Mouse (Mus musculus): ENCODE measurements around the gene Galk2. TPM values are rescaled to one million over a fixed set of nuclear protein-coding genes. Genes with fewer than 3 reads are reported as not detected.

Galk2 gene
- polyA plus RNA-seq, 2 experiments, result 6.2 to 10.1 TPM

DNA sequence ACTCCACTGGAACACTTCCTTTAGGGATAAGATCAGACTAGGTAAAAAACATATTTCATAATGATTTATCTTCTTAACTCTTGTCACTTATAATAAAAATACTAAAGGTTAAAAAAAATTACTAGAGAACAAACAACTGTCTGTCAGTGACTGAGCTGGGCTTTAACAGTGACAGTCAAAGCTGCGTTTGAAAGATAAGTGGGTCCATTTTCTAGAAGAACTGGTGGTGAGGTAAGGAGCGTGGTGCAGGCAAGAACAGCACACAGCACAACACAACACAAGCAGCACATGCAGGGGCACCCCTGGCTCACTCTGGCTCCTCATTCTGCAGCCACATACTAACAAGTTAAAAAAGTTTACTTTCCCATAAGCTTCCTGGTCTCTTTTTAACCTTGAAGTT, 7.7 kb upstream of the Galk2 start:
- Histone ChIP-seq H3K36me3 (replicated peaks; ENCODE audit: control insufficient read depth, insufficient read depth, low read depth) (peaks cover 20% of the 10 kb centered on the region), H3K4me3 (ENCODE audit: insufficient read depth in 1 of 2, low read depth in 2 of 2, low read length in 2 of 2) (no peak overlapping the region), H3K9ac (replicated peaks) (no peak overlapping the region), H3K9me3 (ENCODE audit: control insufficient read depth, low read length) (no peaks in the 10 kb centered on the region), H3K27me3 (ENCODE audit: control insufficient read depth, insufficient read depth, low read length) (no peaks in the 10 kb centered on the region), H3K4me1 (replicated peaks; ENCODE audit: control insufficient read depth in 2 of 2, insufficient read depth in 2 of 2, low read length in 1 of 2) (peaks cover 13 to 19% of the 10 kb centered on the region in 2 experiments), H3K4me2 (ENCODE audit: low read depth) (peak overlapping the region; percentile 32), H3K27ac (peak overlapping the region; percentile 18; the same call in 1 of the 2 replicates)
- ATAC-seq (ENCODE audit: insufficient read depth) (peak; percentile 86), DNase-seq (ENCODE audit: low read depth in 3 of 3, low spot score in 3 of 3) (peak in 1 of 3 experiments; percentile 47)
- no peak for TF ChIP-seq CTCF (IDR thresholded peaks at IDR 0.05; ENCODE audit: low read depth)
- TF ChIP-seq EP300 (IDR thresholded peaks at IDR 0.05; ENCODE audit: low read depth), result peak; percentile 63
- 14% methylated on average over 2 of the region's 2 CpGs for WGBS (ENCODE audit: insufficient replicate concordance)

DNA sequence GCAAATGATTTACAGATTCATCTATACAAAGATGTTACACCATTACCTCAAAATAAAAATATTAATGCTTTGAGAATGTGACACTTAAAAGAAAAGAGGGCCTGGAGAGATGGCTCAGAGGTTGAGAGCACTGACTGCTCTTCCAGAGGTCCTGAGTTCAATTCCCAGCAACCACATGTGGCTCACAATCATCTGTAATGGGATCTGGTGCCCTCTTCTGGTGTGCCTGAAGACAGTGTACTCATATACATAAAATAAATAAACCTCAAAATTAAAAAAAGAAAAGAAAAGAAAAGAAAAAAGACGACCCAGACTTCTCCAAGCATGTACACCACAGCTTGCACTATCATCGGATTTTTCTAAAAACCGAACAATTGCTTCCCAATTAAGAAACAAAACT, 1.2 kb upstream of the Galk2 start:
- ATAC-seq (ENCODE audit: insufficient read depth) (no peak), DNase-seq (ENCODE audit: low read depth in 3 of 3, low spot score in 3 of 3) (no peak)
- peak overlapping the region; percentile 99 for H3K9ac ChIP-seq (replicated peaks)
- WGBS (ENCODE audit: insufficient replicate concordance), result 21% methylated on average over 3 of the region's 3 CpGs
- TF ChIP-seq CTCF (IDR thresholded peaks at IDR 0.05; ENCODE audit: low read depth) (peak; percentile 38; the same call in 1 of the 2 replicates), EP300 (IDR thresholded peaks at IDR 0.05; ENCODE audit: low read depth) (no peak)
- peaks cover 2 to 5% of the 10 kb centered on the region in 2 experiments; a peak in 3 of 4 replicates for H3K4me1 ChIP-seq (replicated peaks; ENCODE audit: control insufficient read depth in 2 of 2, insufficient read depth in 2 of 2, low read length in 1 of 2)
- no peaks in the 10 kb centered on the region for H3K36me3 ChIP-seq (replicated peaks; ENCODE audit: control insufficient read depth, insufficient read depth, low read depth)
- peak overlapping the region; percentile 100; a peak in 3 of 4 replicates for H3K4me3 ChIP-seq (ENCODE audit: insufficient read depth in 1 of 2, low read depth in 2 of 2, low read length in 2 of 2)
- H3K4me2 ChIP-seq (ENCODE audit: low read depth), result peak overlapping the region; percentile 79
- H3K27ac ChIP-seq, result no peak overlapping the region
- H3K9me3 ChIP-seq (ENCODE audit: control insufficient read depth, low read length), result no peaks in the 10 kb centered on the region
- H3K27me3 ChIP-seq (ENCODE audit: control insufficient read depth, insufficient read depth, low read length), result no peaks in the 10 kb centered on the region

DNA sequence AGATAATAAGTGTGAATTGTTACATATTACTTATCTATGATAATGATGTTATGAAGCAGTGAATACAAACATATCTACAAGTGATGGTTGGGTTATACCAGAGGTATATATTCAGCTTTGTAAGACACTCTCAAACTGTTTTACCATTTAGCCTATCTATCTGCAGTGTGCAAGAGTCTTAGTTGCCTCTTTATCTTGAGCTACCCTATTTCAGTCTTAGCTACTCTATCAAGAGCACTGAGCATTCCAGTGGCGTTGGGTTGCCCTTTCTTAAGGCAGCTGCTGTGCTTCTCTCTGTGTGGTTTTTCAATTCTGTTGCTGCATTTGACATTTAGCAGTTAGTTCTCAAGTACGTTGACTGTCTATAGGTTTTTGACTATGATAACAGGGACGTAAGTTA, 4.9 kb downstream of the Galk2 start:
- Histone ChIP-seq H3K9ac (replicated peaks) (no peak overlapping the region), H3K4me1 (replicated peaks; ENCODE audit: control insufficient read depth in 2 of 2, insufficient read depth in 2 of 2, low read length in 1 of 2) (peaks cover 32 to 37% of the 10 kb centered on the region in 2 experiments), H3K9me3 (ENCODE audit: control insufficient read depth, low read length) (no peaks in the 10 kb centered on the region), H3K36me3 (replicated peaks; ENCODE audit: control insufficient read depth, insufficient read depth, low read depth) (no peaks in the 10 kb centered on the region), H3K4me3 (ENCODE audit: insufficient read depth in 1 of 2, low read depth in 2 of 2, low read length in 2 of 2) (no peak overlapping the region), H3K4me2 (ENCODE audit: low read depth) (peak overlapping the region; percentile 47), H3K27ac (peak overlapping the region; percentile 55), H3K27me3 (ENCODE audit: control insufficient read depth, insufficient read depth, low read length) (no peaks in the 10 kb centered on the region)
- TF ChIP-seq CTCF (IDR thresholded peaks at IDR 0.05; ENCODE audit: low read depth) (no peak), EP300 (IDR thresholded peaks at IDR 0.05; ENCODE audit: low read depth) (peak; percentile 57)
- no peak for DNase-seq (ENCODE audit: low read depth in 3 of 3, low spot score in 3 of 3)
- peak; percentile 33; the same call in 1 of the 2 replicates for ATAC-seq (ENCODE audit: insufficient read depth)
- 29% methylated on average over 3 of the region's 3 CpGs for WGBS (ENCODE audit: insufficient replicate concordance)

DNA sequence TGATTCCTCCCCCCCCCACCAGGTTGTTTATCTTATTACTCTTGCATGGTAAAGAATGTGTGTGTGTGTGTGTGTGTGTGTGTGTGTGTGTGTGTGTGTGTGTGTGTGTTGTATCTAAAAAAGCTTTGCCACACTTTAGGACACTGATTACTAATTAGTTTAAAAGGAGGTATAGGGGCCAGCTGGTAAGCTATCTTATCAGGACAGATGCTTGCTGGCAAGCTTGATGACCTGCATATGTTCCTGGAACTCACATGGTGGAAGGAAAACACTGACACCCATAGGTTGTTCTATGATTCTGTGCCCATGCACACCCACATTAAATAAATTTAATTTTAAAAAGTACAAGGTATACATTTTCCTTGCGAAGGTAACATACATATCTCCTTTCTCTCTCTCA, 5.6 kb downstream of the Galk2 start:
- ATAC-seq (ENCODE audit: insufficient read depth) (peak; percentile 80), DNase-seq (ENCODE audit: low read depth in 3 of 3, low spot score in 3 of 3) (peak in 2 of 3 experiments; percentile 48 to 61)
- Histone ChIP-seq H3K27me3 (ENCODE audit: control insufficient read depth, insufficient read depth, low read length) (no peaks in the 10 kb centered on the region), H3K36me3 (replicated peaks; ENCODE audit: control insufficient read depth, insufficient read depth, low read depth) (no peaks in the 10 kb centered on the region), H3K4me2 (ENCODE audit: low read depth) (peak overlapping the region; percentile 47), H3K9me3 (ENCODE audit: control insufficient read depth, low read length) (no peaks in the 10 kb centered on the region), H3K9ac (replicated peaks) (no peak overlapping the region), H3K27ac (peak overlapping the region; percentile 61), H3K4me3 (ENCODE audit: insufficient read depth in 1 of 2, low read depth in 2 of 2, low read length in 2 of 2) (no peak overlapping the region), H3K4me1 (replicated peaks; ENCODE audit: control insufficient read depth in 2 of 2, insufficient read depth in 2 of 2, low read length in 1 of 2) (peaks cover 32 to 37% of the 10 kb centered on the region in 2 experiments)
- 54% methylated on average over 1 of the region's 1 CpGs for WGBS (ENCODE audit: insufficient replicate concordance)
- peak; percentile 85 for TF ChIP-seq EP300 (IDR thresholded peaks at IDR 0.05; ENCODE audit: low read depth)
- peak; percentile 24; the same call in 1 of the 2 replicates for TF ChIP-seq CTCF (IDR thresholded peaks at IDR 0.05; ENCODE audit: low read depth)

DNA sequence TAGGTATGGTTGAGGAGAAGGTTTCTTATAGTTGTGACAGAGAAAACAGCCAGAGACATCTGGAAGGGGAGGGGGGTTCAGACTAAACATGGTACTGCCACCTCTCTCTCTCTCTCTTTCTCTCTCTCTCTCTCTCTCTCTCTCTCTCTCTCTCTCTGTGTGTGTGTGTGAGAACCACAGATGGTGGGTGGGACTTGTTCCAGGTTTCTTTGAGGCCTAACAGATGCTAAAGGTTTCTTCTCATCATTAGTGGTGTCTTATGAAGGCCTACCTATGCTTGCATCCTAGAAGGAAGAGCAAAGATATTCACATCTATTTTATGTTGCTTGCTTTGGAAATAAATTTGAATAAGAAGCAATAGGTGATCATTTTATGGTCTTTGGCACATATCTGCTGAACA, 6.7 kb downstream of the Galk2 start:
- H3K4me2 ChIP-seq (ENCODE audit: low read depth), result peak overlapping the region; percentile 82
- DNase-seq (ENCODE audit: low read depth in 3 of 3, low spot score in 3 of 3), result no peak
- no peaks in the 10 kb centered on the region for H3K27me3 ChIP-seq (ENCODE audit: control insufficient read depth, insufficient read depth, low read length)
- no peak overlapping the region for H3K27ac ChIP-seq
- H3K9me3 ChIP-seq (ENCODE audit: control insufficient read depth, low read length), result no peaks in the 10 kb centered on the region
- H3K4me1 ChIP-seq (replicated peaks; ENCODE audit: control insufficient read depth in 2 of 2, insufficient read depth in 2 of 2, low read length in 1 of 2), result peaks cover 32 to 37% of the 10 kb centered on the region in 2 experiments
- H3K9ac ChIP-seq (replicated peaks), result no peak overlapping the region
- H3K36me3 ChIP-seq (replicated peaks; ENCODE audit: control insufficient read depth, insufficient read depth, low read depth), result no peaks in the 10 kb centered on the region
- TF ChIP-seq EP300 (IDR thresholded peaks at IDR 0.05; ENCODE audit: low read depth), result no peak
- TF ChIP-seq CTCF (IDR thresholded peaks at IDR 0.05; ENCODE audit: low read depth), result no peak
- H3K4me3 ChIP-seq (ENCODE audit: insufficient read depth in 1 of 2, low read depth in 2 of 2, low read length in 2 of 2), result peak overlapping the region in 1 of 2 experiments; percentile 61; a peak in 1 of 4 replicates
- ATAC-seq (ENCODE audit: insufficient read depth), result no peak

All from liver, embryonic 14.5 days (tissue).